Mouse (Mus musculus) ovary, postnatal 10 days (tissue): ENCODE measurements at regions not wholly inside any gene's neighbourhood (a gene's known extent, or its start where the extent isn't known, plus 50 kb on each side); places are given as distances from the start of the nearest gene placed in this dataset.

Source experiments
- DNase-seq: peaks from one replicate; pipeline ENCODE4 v3.0.0; 2022; ENCODE audit warnings: low spot score

DNA sequence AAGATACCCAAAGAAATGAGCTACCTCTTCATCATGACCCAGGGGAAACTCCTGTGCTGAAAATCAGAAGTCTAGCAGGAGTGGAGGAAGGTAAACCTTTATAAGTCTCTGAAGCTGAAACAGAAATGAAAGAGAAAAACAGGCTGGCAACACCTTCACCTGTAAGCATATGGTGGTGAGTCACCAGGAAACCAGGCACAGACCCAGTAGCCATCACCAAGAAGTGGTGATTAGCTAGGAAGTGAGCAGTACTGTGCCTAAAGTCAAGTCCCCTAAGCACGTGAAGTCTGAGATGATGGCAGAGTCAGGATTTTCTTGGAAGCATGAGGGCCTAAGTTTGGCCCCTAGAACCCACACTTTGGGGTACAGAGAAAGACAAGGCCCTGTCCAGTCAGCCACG is 480.3 kb upstream of the Hs6st1 start:
- DNase-seq, result no peak

DNA sequence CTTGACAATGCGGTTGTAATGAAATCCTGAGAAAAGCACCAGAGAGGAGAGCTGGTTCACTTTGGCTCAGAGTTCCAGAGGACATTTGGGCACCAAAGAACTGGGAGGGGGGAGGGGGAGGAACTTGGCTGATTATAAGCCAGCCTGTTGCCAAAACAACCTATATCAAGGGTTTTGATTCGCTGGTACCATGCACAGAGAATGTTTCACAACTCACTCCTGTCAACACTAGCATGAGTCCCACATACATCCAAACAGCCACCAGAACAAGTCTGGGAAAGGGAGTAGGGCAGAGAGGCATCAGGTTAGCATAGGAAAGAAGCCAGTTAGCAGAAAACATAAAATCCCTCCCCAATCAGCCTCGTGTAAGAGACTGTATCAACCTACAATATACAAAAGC is 479.3 kb upstream of the Hs6st1 start:
- DNase-seq, result no peak

DNA sequence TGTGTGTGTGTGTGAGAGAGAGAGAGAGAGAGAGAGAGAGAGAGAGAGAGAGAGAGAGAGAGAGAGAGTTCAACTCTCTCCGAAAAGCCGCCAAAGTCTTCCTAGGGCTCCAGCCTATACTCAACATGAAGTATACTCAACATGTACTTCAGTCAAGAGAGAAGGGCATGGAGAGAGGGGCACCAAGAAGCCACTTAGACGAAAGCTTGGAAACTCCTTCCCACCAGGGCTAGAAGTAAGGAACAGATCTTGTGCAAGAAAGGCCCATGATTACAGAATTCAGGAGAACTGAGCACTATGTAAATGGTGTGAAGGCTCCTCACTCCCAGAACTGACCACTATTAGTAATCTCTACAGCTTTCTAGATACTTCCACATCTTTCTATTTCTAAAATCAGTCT is 467.4 kb upstream of the Hs6st1 start:
- DNase-seq, result no peak

DNA sequence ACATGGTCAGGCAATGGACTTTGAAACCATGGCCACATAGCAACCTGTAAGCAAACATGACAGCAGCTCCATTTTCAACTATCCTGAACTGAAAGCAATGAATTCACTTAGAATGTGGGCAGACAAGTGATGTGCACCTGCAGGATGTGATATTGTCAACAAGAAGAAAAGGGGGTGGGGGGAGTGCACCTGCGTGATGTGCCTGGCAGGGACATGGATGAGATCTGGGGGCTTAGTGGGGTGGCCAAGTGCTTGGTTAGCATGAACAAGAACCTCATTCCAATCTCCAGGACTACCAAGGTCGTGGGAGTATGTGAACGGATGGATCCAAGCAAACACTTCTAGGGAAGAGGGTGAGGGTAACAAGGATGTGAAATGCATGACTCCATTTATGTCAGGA is 453.1 kb upstream of the Hs6st1 start:
- DNase-seq, result no peak

DNA sequence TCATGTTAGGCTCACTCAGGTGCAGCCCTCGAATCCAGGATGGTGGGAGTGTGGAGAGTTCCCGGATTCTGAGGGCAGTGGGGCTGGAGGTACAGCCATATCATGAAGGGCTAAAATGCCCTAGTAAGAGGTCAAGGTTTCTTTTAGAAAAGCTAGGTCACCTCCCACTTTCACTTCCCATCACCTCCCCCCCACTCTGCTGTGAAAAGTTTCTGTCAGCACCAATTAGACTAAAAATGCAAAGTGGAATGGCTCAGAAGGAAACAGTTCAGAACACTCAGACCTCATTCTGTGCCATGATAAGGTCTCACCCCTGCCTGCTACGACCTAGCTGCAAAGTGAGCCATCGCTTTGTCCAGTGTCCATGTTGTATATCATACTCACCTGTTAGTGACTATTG is 448.7 kb upstream of the Hs6st1 start:
- DNase-seq, result no peak

DNA sequence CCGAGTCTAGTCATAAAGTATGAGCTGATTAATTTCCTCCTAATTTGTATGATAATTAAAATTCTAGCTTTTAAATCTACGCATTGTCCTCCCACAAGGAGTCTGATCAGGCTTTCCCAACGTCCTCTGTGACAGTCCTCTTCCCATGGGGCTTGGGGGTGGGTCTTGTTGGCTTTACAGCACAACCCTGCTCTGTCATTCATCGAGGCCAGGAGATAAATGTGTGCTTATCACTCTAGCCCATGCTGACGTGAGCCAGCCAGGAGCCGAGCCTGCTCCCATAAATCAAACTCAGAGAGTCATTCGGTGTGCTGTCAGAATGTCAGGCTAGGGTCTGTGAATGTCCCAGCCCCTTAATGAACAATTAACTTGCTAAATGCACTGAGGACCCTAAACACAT is 425.6 kb upstream of the Hs6st1 start:
- DNase-seq, result no peak

DNA sequence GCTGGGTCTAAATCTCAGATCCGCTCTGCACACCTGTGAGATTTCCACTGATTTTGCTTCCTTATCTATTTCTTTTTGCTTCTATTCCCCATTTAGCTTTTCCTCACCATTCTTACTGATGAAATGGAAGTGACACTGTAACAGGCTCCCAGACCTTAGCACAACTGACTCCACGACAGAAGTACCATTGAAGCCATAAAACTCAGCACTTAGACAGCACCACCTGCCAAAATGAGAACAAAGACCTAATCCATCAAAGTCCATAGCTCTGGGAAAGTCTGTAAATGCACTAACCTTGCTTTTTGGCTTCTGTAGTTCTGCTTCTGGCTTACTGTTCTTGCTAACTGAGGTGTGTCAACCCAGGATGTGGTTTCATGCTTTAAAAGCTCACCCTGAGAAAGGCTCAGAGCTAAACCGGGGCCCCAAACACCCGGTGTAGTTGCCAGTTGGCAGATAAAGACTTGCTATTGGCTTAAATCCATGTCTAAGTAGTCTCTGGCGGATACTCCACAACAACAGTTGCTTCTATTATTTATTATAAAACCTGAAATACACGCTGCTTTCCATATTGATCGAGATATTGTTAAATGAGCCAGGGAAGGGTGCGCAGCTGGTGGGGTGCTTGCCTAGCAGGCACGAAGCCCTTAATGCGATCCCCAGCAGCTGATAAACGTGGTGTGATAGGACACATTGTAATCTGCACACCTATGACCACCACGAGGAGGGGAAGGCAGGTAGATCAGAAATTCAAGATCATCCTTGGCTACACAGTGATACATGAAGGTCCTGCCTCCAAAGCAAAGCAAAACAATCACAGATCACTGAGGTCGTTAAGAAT is 414.9 kb upstream of the Hs6st1 start:
- no peak for DNase-seq

DNA sequence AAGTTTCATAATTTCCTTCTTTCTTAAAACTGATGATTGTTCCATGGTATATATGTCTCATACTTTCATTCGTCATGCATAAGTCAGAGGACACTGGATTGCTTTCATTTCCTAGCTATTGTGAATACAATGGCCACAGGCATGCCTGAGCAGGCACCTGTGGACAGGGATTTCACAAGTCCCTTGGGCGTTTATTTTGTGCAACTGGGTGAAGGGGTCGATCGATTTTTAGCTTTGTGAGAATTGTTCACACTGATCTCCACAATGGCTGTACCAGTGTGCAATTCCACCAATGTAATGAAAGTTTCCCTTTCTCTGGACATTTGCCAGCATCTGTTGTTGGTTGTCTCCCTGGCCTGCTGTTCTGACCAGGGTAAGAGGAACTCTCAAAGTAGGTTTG is 405.2 kb upstream of the Hs6st1 start:
- no peak for DNase-seq

DNA sequence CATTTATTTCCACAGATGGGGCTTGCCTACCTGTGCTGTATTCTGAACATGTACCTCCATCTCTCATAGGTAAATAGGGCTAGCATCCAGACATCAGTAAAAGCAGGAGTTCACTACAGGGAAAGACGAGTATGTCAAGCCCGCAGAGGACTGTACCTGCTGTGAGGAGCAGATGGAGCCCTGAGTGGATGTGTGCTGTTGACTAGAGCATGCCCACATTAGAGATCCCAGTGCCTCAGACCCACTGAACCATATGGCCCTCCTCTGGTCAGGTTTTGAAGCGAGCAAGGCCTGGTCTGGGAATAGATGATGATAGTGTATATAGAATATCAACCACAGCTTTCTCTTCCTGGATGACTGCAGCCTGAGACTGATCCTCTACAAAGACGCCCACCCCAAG is 394.7 kb upstream of the Hs6st1 start:
- no peak for DNase-seq

DNA sequence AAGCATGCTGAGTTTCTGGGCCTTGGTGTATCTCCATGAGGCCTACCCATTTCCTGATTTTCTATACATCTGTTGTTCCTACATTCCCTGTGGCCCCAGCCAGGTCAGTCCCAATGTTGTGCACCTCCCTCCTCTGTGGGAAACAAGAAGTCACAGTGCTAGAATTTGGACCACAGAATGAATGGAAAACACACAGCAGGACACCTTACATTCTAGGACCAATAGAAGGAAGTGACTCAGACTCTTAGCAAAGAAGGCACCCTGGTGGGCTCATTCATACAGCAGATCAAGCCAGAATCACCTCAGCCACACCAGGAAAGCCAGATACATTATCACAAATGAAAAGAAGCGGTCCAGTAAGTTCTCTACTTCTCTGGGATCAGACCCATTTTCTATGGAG is 394.2 kb upstream of the Hs6st1 start:
- no peak for DNase-seq

DNA sequence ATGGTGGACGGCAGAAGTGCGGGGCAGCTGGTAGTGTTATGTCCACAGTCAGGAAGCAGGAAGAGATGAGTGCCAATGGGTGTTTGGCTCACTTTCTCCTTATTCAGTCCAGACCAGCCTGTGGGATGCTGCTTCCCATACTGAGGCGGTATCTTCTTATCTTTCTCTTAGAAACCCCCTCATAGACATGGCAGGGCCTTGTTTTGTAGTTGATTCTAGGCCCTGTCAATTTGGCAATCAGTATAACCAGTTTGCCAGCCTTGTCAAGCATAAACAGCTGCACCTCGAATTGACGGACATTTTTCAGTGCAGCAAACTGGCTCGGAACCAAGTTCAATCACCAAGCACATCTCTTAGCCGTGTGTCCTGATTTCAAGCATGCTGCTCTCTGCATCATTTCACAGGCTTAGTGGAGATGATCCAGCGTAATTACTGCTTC is 385.7 kb upstream of the Hs6st1 start:
- DNase-seq, result no peak

DNA sequence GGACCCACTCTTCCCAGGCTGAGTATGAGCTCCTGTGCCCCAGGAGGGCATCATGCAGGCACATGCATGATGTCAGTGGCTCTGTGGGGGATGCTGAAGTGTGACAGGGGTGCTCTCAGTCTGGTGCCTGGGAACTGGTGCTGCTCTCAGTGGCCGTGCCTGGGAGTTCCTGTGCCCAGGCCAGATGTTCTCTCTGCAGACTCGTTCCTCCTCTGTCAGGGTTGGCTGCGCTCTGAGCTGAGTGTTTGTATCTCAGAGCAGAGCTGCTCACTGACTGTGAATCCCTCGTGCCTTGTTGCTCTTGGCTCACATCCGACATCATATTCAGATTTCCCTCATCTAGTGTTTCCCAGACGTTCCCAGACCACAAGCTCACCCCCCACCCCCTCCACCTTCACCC is 382.5 kb upstream of the Hs6st1 start:
- no peak for DNase-seq

DNA sequence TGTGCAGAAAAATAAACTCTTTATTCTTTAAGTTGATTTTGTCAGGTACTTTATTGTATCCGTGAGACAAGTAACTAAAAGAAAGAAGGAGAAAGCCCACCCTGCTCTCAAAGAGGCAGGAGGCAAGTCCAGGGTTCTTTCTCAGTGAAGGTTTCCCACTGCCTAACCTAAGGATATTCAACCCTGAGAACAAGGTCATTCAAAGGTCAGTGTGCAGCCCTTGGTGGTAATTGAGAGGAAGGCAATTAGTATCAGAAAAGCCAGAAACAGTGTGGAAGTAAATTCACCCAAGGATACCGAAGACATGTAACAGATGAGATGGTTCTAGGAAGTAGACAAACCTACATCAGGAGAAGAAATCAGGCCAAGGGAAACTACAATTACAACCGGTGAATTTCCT is 373.9 kb upstream of the Hs6st1 start:
- DNase-seq, result no peak

DNA sequence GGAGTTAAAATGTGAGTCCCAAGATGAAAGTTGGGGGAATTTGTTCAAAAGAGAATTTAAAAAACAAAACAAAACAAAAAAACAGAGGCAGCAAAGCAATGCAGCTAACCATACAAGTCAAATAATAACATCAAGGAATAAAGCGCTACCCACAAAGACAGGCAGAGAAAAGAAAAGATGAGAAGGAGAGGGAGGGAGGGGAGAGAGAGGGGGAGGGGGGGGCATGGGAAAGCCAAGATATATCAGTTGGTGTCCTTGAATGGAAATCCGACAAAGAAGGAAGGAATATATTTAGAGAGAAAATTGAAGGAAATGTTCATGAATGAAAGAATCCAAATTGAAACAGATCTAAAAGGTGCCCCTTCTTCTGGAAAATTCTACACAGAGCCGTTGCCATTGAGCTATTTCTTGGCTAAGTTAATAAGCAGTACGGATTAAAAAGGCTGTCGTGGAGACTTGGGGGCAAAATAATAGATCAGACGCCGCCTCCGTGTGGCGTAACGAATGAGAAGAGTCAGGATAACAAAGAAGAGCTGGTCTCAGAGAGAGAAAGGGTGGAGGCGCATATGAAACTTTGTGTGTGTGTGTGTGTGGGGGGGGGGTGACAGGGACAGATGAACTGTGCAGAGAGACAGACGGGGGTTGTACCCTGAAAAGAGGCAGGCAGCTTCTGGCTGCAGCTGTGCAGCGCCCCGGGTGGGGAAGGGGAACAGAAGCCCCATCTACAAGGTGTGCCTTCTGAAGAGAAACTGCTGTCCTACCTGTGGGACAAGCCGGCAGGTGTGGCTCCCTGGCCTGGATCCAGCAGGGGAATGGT is 373.2 kb upstream of the Hs6st1 start:
- DNase-seq, result no peak

DNA sequence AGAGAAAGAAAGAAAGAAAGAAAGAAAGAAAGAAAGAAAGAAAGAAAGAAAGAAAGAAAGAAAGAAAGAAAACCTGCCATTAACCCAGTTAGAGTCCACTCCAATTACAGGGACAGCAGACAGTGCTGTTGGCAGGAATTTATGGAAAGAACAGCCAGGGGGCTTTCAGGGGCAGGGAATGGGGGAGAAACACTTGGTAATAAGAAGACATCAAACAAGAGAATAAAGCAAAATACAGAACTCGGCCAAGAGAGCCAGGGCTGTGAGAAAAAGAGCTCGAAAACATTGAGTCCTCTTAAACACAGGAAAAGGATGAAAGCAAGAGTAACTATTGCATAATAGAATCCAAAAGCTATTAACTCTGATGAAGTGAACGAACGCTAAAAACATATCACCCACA is 371.0 kb upstream of the Hs6st1 start:
- no peak for DNase-seq

DNA sequence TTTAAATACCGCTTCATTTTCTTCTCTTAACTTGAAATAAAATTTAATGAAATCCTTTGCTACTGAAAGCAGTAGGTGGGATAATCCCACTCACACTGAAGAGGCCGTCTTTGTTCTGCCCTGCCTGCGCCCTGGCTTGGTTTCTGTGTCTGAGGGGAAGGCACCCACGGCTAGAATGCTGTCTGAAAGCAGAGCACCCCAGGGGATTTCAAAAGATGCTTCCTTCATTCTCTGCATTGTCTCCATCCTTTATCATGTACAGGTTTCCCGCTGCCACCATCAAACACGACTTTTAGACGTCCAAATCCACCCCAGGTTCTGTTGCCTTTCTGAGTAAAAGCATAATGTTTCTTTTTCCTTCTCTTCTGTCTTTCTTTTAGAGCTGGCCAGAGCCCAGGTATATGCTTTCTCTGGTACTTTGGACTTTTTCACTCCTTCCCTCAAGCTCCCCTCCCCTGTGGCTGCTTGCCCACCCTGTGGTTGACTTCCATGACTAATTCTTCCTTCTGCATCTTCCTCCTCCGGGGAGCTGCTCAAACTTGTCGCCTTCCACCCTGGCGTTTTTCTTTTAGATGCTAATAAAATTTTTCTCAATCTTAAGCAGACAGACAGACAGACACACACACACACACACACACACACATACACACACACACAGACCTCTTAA is 370.2 kb upstream of the Hs6st1 start:
- no peak for DNase-seq

DNA sequence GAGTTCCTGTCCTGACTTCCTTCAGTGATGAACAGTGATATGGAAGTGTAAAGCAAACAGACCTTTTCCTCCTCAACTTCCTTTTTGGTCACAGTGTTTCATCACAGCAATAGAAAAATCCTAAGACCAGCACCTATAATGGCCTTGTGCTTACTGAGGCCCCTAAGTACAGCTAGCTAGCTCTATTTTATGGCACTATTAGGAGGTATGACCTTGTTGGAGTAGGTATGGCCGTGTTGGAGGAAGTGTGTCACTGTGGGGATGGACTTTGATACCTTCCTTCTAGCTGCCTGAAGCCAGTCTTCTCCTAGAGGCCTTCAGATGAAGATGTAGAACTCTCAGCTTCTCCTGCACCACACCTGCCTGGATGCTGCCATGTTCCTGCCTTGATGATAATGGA is 365.6 kb upstream of the Hs6st1 start:
- DNase-seq, result no peak

DNA sequence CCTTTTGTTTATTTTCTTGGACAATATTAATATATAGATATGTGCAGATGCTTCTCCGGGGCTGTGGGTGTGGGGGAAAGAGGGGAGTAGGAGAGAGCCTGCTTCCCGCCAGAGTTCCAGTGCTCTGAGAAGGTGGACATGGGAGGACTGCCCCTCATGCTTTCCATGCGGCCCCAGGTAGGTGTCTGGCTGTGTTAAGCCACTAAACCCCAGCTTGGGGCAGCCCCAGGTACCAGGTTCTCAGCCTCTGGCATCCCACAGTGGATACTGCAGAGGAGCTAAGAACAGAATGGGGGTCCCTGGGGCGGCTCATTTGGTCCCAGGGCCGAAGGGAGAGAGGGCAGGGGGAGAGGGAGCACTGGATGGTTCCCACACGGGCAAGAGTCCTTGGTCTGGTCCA is 361.9 kb upstream of the Hs6st1 start:
- no peak for DNase-seq

DNA sequence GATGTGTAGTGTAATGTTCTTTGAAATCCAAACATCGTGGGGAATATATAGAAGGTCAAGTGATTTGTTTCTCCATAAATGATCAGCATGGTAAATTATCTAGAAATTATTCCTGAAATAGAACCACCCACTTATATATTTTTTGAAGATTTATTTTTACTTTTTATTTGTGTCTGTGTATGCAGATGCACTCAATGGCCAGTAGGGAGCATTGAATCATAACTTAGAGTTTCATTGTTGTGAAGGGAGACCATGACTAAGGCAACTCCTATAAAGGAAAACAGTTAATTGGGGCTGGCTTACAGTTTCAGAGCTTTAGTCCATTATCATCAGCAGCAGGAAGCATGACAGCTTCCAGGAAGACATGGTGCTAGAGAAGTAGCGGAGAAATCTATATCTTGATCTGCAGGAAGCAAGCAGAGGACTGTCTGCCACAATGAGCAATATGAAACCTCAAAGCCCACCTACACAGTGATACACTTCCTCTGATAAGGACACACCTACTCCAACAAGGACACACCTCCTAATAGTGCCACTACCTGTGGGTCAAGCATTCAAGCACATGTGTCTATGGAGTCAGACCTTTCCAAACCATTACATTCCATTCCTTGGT is 359.9 kb upstream of the Hs6st1 start:
- no peak for DNase-seq

DNA sequence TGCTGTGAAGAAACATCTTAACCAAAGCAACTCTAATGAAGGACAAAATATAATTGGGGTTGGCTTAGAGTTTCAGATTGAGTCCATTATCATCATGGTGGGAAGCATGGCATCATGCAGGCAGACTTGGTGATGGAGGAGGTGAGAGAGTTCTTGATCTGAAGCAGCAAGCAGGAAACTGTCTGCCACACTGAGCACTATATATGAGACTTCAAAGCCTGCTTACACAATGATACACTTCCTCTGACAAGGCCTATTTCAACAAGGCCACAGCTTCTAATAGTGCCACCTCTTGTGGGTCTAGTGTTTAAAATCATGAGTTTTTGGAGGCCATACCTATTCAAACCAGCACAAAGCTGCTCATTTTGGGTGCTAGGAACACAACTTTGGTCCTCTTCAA is 359.0 kb upstream of the Hs6st1 start:
- DNase-seq, result no peak

DNA sequence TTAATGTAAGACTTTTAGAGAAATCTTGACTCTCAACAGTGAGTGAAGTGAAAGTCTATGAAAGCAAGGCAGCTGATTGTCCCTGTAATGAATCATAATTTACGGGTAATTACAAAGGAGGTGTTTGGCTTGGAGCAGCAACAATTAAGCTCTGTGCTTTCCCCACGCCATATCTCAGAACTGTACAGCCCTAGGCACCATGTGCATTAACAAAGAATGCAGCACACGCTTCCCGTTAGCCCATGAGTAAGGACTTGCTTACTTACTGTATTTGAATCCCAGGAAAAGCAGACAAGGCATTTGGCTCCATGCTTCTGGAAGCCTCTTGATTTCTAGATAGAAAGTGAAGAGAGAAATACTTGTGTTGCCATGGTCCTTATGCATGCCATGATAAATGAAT is 354.2 kb upstream of the Hs6st1 start:
- no peak for DNase-seq

DNA sequence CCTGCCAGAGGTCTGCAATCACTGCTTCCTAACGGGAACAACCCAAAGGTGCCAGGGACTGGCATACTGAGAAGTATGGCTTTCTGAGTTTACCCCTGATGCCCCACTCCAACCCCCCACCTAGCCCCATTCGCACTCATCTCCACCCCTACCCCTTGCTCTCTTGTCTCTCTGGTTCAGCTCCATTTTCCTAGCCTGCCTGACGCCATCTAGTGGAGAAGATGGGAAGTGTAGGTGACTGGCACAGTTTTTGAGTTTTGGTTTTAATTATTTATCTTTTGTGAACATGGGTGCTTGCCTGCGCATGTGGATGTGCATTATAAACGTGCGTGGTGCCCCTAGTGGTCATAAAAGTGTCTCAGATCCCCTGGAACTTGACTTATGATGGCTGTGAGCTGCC is 352.3 kb upstream of the Hs6st1 start:
- no peak for DNase-seq

DNA sequence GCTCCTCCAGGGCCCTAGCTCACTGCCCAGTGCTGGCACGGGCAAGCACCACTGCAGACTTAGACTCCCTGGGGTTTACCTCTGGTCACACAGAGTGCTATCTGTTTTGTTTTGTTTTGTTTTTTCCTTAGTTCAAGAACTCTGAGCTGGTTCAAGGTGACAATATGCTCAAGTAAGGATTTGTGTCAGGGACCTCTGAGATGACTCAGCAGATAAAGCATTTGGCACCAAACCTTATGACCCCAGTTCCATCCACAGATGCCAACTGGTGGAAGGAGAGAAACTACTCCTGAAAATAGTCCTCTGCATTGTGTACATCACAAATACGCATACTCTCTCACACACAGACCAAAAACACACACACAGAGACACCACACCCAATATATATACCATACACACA is 351.0 kb upstream of the Hs6st1 start:
- DNase-seq, result no peak
